Mouse (Mus musculus) ovary, adult 18-20 months (tissue): Measurements from ENCODE around the gene Il17re.

Experiments used
- DNase-seq: peaks from one replicate; pipeline ENCODE4 v3.0.0; 2022; ENCODE audit warnings: low spot score, mixed read lengths

The Il17re gene

DNA sequence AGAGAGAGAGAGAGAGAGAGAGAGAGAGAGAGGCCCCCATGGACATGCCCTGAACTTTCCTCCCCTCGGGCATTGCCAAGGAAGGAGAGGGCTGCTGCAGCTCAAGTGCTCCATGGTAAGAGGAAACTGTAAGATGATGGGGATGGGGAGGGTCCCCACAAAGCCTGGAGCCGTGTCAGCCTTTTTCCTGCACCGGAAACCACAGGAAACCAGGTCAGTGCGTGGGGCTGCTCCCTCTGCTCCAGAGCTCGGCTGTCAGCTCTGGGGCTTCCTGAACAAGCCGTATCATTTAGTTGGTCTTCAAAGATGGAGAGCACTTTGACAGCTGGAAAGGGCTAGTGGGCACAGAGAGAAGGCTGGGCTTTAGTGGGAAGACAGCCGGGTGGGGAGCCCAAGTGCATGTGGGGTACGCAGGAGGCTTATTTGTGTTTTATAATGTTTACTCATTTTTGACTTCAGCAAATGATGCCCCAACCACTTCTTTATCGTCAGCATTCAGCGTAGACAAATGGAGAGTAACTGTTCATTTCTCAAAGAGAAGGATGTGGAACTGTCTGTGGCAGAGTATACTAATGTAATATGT, at the start of gene Il17re:
Gene Il17re, plus strand, starts transcription at position 533 of the 583 bp plus-strand sequence.
- no peak for DNase-seq

DNA sequence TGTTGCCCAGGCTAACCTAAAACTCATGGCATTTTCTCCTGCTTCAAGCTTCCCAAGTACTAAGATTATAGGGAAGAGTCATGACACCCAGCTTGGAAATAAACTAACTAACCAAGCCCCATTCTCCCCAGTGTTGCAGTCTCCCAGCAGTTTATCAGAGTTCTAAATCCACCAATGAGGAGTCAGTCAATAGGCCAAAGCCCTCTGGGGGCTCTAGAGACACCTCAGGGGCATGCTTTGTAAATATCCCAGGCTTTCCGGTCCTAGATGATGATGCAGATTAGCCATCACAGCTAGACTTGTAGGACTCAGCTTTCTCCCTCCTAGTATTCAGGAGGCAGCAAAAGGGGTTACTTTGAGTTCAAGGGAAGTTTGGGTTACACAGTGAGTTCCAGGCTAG, 48.3 kb upstream of the Il17re start:
- no peak for DNase-seq

DNA sequence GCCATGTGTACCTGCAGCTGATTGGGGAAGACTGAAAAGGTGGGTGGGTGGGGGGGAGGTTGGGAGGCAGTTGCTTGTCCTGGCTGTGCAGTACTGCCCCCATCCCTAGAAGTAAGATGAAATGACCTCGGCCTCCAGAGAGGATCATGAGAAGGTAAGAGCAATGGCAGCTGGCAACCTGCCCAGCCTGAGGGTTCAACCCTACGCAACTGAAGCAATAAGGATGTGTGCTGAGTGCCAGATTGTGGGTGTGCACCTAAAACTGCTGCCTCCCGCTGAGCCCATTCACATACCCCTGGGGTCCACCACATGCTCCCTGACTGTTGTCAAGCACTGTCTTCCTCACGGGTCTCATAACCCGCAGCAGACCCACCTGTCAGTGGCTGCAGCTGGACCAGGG, 41.9 kb upstream of the Il17re start:
- DNase-seq: no peak

DNA sequence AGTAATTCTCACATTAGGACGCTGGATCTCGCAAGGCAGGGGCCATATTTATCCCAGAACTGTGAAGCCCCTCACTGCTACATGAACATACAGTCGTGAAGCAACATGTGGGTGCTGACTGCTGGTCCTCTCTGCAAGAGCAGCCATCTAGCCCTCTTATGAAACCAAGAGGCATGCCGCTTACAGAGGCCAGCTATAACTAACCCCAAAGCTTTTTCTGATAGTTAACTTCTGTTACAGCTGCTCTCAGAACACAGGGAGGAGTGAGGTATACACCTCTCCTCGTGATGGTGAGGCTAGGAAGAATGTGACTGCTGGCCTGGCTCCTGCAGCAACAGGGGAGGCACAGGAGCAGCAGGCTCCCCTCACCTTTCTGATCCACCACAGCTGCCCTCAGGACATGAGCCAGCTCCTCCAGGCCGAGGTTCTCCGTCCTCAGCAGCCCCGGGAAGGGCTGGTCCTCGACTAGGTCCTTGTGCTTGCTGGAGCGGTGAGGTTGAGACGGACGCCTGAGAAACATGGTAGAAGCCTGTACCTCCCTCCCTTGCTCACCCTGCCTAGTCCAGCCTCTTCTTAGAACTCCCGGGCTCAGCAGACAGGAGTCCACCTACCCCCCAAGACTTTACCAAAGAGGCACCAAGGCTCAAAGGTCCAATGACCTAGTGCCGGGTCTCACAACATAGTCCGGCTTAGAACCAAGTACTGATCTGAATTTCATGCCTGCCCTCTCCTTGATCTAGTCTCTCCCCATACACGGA, 39.7 kb upstream of the Il17re start:
- no peak for DNase-seq

DNA sequence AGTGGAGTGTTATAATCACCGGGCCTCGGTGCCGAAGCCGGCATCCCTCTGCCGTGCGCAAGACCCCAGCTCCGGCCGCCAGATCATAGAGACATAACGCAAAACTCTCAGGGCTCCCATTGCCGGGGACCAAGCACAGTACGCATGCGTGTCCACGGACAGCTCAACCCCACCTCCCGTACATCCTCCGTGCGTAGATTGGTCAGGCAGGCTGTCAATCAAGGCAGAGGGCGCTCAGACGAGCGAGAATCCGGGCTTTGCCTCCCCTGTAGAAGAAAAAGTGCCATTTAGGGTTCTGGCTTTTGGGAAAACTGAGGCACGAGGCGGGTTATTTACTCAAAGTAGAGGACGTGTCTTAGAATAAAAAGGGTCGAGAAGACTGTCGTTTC, 39.1 kb upstream of the Il17re start, which contains the start of gene Rpusd3:
Gene Rpusd3, minus strand, starts transcription at position 142 of the 389 bp plus-strand sequence.
- DNase-seq: peak; percentile 95

DNA sequence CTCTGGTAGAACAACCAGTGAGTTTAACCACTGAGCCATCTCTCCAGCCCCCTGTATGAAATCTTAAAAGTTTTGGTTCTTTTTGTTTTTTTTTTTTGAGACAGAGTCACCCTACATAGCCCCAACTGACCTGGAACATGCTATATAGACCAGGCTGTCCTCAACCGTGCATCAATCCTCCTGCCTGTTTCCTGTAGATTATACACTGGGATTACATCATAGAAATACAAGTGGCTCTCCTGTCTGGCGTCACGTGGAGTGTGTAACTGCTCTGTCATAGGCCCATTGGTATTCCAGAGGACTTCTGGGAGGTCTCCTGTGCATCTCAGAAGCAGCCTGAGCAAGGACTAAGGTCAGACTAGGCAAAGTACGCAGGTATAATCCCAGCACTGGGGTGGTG, 35.3 kb upstream of the Il17re start:
- DNase-seq: no peak

DNA sequence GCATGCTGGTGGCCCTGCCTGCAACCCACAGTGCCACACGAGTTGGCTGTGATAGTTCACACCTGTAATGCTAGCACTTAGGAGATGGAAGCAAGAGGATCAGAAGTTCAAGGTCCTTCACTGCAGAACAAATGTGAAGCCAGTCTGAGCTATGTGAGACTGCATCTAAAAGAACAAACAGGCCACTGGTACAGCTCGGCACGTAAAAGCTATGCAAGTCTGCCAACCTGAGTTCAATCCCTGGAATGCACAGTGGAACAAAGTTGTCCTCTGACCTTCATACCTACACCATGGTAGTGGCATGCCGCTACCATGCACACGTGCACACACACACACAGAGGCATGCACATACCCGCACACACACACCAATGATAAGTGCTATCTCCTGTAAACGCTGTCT, 34.1 kb upstream of the Il17re start:
- no peak for DNase-seq

DNA sequence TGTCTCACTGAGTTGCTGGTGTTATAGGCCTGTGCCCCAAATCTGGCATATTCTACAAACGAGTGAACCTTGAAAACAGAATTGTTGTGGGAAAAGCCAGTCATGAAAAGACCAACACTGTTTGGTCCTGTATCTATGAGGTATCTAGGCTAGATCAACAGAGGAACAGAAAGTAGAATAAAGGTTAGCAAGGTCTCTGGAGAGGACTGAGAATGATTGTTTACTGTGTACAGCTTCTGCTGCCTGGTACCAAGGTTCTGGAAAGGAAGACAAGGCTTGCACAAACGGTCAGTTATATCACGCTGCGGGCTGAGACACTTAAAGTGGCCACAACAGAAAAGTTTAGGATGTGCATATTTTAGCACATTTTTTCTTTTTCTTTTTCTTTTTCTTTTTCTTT, 31.6 kb upstream of the Il17re start:
- DNase-seq: no peak

DNA sequence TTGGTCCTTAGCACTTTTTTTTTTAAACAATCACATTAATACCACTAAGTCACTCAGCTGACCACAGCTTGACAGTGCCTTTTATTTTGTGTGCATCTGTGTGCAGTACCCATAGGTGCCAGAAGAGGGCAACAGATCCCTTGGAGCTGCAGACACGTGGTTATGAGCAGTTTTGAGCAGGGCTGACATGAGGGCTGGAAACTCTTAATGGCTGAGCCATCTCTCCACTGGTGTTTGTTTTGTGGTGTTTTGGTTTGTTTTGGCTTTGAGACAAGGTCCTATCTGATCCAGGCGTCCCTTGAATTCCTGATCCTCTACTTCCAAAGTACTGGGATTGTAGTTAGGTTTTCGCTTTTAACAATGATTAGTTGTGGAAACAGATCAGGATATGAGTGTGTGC, 30.9 kb upstream of the Il17re start:
- no peak for DNase-seq

DNA sequence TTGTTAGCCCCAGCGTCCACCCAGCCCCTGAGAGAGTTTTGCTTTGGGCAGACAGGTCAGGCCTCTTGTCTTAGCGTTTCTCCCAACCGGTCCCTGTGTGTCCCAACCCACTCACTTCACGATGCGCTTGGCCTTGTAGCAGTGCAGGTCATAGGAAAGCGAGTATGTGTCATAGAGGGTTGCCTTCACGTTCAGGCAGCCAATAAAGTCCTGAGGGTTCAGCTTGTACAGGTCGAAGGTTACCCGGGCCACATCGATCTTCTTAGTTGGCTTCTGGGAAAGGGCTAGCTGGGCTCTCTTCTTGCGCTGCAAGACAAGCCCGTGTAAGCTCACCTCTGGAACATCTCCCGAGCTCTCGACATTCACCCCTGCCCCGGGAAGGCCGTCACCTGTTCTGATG, 30.3 kb upstream of the Il17re start:
- no peak for DNase-seq

DNA sequence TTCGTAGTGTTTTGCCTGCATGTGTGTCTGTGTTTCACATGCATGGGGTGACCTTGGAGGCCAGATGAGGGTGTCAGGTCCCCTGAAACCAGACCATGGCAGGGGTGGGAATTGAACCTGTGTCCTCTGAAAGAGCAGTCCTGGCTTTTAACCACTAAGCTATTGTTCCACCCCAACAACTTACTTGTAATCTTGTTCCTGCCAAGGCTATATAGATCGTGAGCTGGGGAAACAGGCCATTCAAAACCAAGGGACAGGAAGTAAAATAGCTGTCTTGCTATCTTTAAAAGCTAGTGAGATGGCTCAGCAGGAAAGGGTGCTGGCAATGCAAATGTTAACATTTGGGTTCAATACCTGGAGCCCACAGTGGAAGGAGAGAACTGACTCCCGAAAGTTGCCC, 28.3 kb upstream of the Il17re start:
- no peak for DNase-seq

DNA sequence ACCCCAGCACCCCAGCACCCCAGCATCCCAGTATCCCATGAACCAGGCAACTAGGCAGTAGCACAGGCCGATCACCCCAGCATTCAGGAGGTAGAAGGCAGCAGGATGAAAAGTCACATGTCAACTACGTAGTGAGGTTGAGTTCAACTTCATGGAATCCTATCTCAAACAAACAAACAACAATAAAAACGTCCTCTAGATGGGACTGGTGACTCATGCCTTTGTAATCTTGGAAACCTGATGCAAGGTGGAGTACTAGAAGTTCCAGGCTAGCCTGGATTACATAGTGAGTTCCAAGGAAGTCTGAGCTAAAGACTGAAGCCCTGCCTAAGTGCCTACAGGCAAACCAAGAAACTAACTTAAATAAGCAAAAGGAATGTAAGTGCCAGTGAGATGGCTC, 27.4 kb upstream of the Il17re start:
- DNase-seq: no peak

DNA sequence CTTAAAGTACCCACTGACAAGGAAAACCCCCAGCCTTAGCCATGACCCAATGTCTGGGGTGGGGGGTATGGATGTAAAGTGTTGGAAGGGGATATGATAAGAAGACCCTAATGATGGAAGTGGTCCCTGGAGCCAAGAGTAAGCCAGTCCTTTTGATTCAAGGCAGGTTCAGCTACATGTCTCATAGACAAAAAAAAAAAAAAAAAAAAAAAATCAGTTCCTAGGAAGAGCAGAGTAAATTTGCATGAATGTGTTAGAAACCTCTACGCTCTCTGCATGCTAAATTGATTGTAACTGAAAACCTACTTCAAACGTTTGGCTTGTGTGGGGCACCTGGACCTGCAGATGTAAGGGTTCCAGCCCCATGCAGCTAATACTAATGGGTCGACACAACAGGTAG, 26.5 kb upstream of the Il17re start:
- DNase-seq: no peak

DNA sequence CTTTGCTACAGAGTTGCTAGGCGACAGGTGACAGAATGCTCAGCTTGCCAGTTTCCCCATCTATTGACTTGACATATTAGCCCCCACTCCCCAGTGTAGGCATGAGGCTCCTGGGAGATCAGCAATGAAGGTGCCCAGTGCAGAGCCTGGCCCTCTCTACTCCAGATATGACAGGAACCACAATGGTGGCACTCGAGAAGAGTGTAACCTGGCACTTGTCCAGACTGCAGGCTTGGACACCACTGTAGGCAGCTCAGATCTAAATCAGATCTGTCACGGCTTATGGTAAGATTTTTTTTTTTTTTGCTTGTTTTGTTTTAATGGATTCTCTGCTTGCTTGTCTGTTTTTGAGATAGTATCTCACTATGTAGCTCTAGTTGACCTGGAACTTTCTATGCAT, 24.6 kb upstream of the Il17re start:
- no peak for DNase-seq

DNA sequence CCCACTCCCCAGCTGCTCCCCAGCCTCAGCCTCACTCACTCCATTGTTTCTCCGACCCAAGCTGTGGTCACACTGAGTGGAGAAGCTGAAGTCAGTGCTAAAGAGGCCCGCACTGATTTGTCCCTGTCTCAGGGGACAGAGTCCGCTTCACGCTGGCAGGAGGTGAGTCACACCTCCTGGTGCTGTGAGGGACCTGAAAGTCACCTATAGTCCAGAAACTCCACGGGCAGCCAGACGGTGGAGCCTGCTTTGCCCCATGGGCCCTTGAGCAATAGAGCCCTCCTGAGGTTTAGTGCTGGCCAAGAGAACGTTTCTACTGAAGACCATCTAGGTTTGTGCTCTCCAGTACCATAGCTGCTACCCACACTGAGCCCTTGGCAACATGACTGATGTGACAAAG, 23.6 kb upstream of the Il17re start:
- no peak for DNase-seq

DNA sequence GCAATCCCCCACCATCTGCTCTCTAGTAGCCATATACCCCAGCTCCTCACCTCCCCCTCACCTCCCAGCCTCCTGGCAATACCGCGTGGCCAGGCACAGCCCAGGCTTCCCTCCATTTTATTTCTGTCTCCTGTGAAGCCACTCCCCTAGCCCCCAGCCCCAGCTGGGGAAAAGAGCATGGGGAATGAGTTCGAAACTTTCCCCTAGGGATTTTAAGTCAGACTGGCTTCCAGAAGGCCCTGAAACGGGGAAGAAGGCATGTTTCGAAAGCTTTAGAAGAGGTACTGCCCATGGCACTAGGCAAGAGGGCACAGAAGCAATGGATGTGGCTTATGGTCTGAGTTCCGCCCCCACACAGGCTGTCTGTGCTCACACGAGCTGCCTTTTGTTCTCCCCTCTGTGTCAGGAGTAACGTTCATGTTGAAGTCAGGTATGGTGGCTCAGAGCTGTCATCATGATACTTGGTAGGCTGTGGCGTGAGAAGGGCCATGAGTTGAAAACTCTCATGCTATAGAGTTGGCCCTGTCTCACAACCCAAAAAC, 22.5 kb upstream of the Il17re start, which contains the start of gene Cidec:
Gene Cidec, minus strand, starts transcription at position 97 of the 542 bp plus-strand sequence.
- DNase-seq: no peak

DNA sequence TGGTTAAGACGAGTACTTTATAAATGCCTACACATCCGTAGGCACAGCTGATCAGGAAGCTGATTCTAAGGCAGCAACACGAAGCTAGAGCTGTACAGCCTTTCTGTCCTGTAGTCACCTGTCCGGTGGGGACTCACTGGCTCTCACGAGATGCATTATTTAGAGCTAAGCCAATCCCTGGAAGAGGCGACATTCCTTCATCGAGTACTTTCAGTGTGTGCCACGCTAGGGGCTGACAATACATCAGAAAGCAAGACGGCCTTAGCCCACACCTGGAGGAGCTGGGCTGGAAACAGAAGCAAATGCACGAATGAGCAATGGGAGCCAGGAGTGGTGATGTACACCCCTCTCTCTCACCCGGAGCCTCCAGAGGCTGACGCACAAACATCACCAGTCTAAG, 21.1 kb upstream of the Il17re start:
- DNase-seq: no peak

DNA sequence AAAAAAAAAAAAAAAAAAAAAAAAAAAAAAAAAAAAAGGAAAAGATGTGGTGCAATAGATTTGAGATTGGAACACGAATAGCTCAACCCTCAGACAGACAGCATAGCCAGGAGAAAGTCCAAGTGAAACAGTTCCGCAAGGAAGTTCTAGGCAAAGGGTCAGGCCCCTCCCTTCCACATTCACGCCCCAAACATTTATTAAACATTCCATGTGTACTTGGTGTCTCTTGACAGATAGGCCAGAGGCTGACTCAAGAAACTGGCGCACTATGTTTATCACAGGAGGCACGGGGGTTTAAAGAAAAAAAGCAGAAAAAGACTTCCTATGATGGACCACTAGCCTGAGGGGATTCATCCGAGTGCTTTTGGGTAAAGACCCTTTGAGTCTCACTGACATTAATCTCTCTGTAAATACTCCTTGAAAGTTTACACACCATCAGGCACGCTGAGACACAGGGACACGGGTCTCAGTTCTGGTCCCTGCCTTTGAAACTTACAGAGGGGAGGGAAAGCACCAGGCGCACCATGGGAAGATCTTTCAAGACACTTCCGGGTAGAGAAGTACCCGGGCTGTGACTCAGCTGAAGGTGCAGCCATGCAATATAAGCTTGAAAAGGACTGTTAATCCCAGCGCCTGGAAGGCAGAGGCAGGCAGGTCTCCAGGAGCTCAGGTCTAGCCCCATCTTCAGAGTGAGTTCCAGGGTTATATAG, 19.4 kb upstream of the Il17re start:
- DNase-seq: no peak

DNA sequence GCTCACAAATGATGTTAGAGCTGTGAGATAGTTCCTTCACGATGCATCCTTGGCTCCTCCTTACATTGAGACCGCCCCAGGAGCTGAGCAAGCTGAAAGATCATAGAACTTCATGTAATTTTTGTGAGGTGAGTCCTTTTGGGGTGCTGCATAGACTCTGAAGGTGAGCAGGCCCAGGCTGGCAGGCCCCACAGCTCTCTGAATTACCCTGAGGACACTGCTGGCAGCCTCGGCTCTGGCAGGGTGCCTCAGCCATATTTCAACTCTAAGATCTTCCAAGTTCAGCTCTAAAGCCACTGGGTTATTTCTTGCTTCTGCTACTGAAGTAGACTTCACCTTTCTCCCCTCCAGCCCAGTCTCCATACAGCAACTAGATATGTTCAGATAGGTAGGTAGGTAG, 17.6 kb upstream of the Il17re start:
- no peak for DNase-seq

DNA sequence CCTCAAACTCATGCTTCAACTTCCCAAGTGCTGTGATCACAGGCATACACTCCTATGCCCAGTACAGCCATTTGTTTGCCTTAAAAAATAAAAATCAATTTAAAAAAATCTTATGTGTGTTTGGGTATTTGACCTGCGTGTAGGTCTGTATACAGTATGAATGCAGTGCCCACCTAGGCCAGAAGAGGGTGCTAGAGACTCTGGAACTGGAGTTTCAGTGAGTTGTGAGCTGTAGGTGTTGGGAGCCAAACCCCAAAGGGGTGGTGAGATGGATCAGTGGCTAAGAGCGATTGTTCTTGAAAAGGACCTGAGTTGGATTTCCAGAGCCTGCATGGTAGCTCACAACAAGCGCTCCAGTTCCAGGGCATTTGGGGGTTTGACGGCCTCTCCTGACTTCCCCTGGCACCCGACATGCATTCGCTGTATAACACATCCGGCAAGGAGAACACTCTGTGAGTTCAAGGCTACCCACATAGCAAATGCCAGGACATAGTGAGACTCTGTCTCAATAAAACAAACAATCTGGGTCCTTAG, 17.1 kb upstream of the Il17re start:
- peak; percentile 30 for DNase-seq

DNA sequence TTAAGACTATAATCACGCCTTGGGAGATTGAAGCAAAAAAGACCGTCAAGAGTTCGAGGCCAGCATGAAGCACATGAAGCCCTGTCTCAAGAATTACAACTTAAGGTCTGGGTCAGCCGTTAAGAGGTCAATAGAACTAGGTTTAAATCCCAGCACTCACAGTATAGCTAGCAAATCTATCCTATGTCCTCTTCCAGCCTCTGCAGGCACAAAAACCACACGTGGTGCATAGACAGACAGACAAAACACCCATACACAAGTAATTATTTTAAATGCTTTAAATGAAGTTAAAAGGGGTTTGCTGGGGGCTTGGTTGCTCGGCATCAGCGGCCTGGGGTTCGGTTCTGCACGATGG, 16.2 kb upstream of the Il17re start:
- DNase-seq: no peak

DNA sequence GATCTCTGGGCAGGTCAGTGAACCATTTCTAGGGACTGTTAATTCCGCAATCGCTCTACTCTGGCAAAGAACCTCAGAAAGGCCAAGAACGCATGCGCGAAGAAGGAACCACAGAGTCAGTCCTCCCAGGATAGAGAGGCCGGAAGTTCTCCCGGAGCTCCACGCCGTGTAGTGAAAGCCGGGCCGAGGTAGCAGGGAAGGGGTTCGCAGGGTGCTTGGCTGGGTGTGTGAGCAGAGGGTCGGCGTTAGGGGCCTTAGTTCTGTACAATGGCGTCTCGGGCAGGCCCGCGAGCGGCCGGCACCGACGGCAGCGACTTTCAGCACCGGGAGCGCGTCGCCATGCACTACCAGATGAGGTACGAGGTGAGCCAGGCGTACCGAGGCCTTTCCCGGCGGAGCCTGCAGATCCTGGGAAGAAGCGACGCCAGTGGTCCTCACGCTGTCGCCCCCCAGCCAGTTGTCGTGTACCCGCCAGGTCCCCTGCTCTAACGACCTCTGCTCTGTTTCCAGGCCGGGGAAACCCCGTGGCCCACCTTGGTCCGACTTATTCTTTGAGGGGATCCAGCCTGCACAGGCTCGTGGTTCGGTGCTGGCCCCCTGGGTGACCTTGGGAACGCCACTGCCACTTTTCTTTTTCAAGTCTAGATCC, 15.7 kb upstream of the Il17re start, which contains the start of gene Jagn1:
Gene Jagn1, plus strand, starts transcription at position 128 of the 649 bp plus-strand sequence.
- DNase-seq: peak; percentile 83
